Mouse (Mus musculus) heart, postnatal 0 days (tissue): Measurements from ENCODE around the gene Zfp771.
A peak's percentile ranks its signal among the peaks of the same experiment; 100 is the strongest.

Experiments used
- CTCF ChIP-seq: IDR thresholded peaks from 2 replicates; pipeline ENCODE4 v1.5.1; 2016; ENCODE audit warnings: antibody characterized with exemption, control low read depth, low read depth
- EP300 ChIP-seq: IDR thresholded peaks from 2 replicates; pipeline ENCODE4 v1.6.1; 2016; ENCODE audit warnings: antibody characterized with exemption, low read depth

GRCm38 (mm10) chr7:127213485-127213884 lies 30.6 kb upstream of the Zfp771 start:
- TF ChIP-seq CTCF (peak; percentile 66), EP300 (no peak)
